Mouse (Mus musculus): ENCODE data around the gene Hinfp.
A peak's percentile ranks its signal among the peaks of the same experiment; 100 is the strongest.
"Not testable (repeated sequence)": the region's sequence is repeated elsewhere in the genome, so short reads cannot be mapped to it uniquely, and the experiment has no call there.

Hinfp gene

DNA sequence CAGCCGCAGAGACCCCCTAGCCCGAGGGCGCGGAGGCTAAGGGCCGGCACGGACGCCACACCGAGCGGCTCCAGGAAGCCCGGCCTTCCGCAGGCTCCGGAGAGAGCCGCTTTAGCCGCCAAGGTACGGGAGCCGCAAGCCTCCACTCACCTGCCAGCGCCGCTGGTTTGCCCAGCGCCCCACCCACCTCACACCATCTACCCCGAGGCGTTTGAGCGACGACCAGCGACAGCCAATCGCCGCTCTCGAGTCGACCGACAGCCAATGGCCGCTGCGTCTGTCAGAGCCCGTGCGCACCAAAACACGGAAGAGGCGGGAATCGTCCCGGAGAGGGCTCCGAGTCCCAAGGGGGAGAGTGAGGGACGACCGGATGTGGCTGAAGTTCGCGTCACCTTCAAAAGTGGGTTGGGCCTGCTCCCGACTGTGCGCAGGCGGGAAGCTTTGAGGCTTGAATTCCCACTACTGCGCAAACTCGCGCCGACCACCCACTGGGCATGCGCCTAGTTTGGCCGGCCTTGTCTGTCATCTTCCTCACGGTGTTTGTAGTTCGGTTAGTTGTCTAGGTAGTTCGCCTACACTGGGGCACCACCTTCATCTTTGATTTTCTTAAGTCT, at the start of gene Hinfp:
Gene Hinfp (minus strand): TSS at position 206 of the 614 bp plus-strand sequence.
- DNase-seq (ENCODE audit: low spot score in 2 of 2): peak; percentile 98 to 99

DNA sequence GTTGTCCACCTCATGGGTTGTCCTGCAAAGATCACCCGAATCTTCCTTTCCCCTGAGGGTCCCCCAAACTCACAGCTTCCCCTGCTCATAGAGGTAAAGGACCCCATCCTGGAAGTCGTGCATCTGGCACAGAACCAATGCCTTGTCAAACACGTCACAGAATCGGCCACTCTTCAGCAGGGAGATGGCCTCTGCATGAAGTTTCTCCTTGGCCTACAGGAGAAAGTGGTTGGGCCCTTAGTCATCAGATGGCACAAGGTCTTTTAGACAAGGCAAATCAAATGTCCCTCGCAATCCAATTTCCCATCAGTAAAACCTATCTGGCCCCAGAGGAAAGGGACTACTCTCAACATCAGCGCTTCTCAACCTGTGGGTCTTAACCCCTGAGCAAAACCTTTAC, 47.7 kb upstream of the Hinfp start:
- DNase-seq (ENCODE audit: low spot score in 2 of 2): no peak

DNA sequence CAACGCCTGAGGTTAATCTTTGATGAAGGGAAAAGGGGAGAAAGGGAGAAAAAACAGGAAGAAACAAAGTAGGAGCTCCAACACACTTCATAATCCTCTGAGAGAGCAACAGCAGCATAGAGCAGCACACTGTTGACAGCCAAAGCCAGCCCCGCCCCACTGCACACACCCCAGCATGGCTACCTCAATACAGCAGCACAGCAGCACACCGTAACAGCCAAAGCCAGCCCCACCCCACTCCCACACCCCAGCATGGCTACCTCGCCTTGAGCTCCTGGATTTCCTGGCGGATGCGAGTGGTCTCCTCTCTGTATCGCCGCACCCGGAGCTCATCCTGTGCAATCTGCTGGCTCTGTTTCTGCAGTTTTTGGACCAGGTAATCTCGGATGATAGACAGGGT, 46.9 kb upstream of the Hinfp start:
- no peak for DNase-seq (ENCODE audit: low spot score in 2 of 2)

DNA sequence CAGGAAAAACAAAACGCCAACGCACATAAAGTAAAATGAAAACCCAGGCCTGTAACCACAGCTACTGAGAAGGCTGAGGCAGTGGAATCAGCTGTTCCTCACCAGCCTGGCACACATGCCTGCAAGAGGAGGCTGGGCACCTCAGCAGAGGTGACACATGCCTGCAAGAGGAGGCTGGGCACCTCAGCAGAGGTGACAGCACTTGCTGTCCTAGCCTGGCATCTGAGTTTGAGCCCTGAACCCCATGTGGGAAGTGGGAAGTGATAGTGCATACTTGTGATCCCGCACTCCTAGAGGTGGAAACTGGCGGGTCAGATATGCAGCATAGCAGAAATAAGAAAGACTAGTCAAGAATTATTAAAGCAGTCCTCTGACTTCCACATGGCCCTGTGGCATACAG, 45.9 kb upstream of the Hinfp start:
- no peak for DNase-seq (ENCODE audit: low spot score in 2 of 2)

DNA sequence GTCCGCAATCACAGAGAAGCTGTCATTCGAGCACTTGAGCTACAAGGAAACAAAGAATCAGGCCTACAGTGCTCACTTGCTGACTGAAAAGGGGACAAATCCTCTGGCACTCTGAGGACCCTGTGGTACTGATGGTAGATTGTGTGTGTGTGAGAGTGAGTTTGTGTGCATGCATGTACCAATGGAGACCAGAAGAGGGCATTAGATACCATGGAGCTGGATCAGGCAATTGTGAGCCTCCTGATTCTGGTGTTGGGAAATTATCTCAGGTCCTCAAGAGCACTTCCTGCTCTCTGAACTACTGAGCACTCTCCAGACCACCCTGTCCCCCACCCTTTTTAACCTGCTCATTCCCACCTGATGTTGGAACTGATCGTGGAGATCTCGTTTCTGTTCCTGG, 43.1 kb upstream of the Hinfp start:
- no peak for DNase-seq (ENCODE audit: low spot score in 2 of 2)

DNA sequence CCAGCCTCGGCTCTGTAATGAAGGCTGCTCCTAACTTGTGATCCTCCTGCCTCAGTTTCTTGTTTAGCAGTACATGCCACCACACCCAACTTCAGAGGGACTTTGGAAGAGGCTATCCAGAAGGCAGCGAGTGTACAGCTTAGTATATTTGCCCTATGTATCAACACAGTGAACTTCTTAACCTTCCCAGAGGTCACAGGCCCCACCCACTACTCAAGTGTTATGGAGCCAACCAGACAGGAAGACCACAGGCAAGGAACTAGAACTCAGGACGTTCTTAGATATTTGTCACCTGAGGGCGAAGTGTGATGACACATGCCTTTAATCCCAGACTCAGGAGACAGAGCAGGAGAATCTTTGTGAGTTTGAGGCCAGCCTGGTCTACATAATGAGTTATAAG, 42.1 kb upstream of the Hinfp start:
- DNase-seq (ENCODE audit: low spot score in 2 of 2): no peak

DNA sequence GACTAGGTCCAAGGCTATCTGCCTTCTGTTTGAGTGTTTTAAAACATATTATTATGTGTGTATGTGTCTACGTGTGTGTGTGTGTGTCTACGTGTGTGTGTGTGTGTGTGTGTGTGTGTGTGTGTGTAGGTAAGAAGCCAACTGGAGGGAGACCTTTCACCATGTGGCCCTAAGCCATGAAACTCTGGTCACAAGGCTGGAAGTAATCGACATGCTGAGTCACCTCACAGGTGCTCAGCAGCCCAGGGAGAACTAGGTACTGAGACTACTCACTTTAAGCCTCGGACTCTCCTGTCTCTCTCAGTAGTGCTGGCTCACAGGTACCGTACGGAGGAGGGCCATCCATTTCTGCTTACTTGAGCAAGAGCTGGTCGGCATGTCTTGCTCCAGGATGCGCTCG, 41.7 kb upstream of the Hinfp start:
- no peak for DNase-seq (ENCODE audit: low spot score in 2 of 2)

DNA sequence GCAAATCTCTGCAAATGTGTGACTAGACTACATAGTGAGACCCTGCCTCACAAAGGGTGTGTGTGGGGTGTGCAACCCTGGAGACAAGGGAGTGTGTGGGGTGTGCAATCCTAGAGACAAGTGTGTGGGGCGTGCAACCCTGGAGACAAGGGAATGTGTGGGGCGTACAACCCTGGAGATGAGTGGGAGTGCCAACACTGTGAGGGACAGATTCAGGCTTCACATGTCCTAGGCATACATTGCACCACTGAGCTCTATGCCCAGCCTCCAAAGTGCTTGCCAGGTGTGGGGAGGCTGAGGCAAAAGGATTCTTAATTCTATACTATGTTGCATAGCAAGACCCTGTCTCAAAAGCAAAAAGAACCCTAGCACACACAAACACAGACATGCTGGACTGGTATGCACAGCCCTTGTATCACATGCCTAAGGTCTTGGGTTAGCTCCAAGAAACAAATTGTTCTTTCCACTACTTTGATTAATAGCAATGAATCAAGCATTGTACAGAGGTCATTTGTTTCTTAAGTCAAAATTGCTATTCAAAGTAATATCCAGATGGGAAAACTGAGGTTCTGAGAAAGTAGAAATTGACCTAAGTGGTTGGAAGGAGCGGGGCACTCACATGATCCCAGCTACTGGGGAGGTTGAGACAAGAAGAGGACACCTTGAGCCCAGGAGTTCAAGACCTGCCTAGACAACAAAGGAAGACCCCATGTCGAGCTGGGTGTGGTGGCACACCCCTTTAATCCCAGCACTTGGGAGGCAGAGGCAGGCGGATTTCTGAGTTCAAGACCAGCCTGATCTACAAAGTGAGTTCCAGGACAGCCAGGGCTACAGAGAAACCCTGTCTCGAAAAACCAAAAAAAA, 40.3 kb upstream of the Hinfp start:
- DNase-seq (ENCODE audit: low spot score in 2 of 2): no peak

DNA sequence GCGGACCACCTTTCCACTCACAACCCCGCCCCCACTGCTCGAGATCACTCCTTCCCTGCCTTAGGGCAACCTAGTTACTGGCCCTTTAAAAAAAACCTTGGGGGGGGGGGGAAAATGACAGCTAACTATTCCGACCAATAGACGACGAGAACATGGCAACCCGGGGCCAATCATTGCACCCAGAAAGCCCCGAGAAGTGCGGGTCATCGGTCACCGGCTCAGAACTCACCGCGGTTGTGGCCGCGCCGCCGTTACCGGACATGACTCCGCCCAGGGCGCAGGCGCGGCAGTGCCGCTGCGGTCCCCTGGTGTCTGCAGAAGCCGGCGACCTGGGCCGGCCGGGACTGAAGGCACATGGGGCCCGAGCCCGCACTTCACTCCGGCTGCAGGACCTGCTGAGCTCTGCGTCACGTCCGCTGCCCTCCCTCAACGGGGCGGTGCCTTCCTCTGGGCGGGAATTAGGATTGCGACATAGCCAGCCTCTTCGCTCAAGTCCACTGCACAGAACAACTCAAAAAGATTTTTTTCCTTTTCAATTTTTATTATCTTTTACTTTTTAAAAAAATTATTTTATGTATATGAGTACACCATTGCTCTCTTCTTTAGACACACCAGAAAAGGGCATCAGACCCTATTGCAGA, 38.4 kb upstream of the Hinfp start, which contains the start of gene Hmbs:
Gene Hmbs (minus strand): TSS at position 448 of the 641 bp plus-strand sequence.
- DNase-seq (ENCODE audit: low spot score in 2 of 2): peak; percentile 83 to 85

DNA sequence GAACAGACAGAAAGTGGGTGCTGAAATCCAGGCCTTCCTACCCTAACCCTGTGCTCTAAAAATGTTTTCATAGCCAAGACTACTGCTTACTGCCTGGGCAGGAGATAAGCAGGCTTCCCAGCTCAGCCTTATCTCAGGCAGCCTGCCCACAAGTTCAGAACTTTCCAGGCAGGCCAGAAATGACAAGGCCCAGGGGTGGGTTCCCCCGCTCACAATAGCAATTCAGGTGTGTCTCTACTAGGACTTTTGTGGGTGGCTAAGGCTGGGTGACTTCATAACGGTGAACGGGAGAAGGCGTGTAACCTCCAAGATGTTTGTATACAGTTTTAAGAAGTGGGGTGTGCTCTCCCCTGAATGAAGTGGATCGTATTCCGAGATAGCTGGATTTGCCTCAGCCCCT, 37.8 kb upstream of the Hinfp start:
- DNase-seq (ENCODE audit: low spot score in 2 of 2): no peak

DNA sequence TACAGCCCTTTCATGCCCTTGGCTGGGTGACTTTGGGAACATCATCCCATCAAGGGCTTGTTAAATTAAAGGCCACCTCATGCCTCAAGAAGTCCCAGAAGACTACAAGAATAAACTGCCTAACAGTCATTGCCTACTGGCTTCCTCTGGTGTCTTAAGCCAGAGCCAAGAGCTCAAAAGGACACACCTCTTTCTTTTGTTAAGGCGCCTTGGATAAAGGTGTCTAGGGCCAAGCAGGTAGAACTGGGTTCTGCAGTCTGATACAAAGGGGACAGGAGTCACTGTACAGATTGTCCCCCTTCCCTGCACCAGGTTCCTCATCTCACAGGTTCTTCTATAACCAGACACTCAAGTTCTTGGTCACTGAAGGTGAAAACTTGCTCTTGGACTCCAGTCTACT, 37.1 kb upstream of the Hinfp start:
- no peak for DNase-seq (ENCODE audit: low spot score in 2 of 2)

DNA sequence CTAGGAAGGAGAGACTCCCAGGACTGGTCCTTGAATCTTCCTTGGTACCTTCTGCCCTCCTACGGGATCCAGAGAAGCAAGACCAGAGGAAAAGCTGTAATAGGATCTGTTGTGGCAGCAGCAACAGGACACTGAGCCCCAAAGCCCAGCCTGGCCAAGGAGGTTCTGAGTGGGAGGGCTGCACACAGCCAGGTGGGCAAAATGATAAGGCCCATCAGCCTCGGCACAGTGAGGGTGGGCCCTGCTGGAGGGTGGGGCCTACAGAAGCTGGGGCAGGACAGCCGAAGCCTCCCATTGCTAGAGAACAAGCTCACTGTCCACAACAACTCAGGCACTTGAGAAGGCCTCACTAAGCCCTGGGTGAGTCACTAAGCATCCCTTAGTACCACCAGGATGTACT, 36.7 kb upstream of the Hinfp start:
- DNase-seq (ENCODE audit: low spot score in 2 of 2): no peak

DNA sequence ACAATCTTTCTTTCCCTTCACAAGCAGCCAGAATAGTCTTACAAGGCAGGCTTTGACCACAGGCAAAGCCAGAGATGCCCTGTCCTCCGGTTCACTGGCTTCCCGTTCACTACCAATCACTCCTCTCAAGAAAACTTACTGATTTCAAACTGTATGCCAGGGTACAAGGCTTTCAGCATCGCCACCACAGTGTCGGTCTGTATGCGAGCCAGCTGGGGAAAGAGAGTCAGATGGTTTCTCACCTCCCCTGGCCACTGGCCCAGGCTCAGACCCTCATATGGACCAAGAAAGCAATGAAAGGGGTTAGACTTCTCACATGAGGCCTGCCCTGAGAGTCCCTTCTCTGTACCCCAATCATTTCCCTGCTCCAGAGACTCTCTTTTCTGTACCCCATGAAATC, 36.0 kb upstream of the Hinfp start:
- no peak for DNase-seq (ENCODE audit: low spot score in 2 of 2)

DNA sequence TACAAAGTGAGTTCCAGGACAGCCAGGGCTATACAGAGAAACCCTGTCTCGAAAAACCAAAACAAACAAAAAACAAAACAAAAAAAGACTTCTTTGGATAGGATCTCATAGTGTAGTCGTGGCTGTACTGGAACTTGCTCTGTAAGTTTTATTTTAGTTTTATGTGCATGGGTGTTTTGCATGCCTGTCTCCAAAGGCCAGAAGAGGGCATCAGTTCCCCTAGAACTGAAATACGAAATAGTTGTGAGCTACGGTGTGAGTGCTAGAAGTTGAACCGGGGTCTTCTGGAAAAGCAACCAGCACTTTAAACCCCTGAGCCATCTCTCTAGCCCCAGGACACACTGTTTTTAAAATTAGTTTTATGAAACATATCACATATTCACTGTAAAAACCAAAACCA, 33.1 kb upstream of the Hinfp start:
- no peak for DNase-seq (ENCODE audit: low spot score in 2 of 2)

DNA sequence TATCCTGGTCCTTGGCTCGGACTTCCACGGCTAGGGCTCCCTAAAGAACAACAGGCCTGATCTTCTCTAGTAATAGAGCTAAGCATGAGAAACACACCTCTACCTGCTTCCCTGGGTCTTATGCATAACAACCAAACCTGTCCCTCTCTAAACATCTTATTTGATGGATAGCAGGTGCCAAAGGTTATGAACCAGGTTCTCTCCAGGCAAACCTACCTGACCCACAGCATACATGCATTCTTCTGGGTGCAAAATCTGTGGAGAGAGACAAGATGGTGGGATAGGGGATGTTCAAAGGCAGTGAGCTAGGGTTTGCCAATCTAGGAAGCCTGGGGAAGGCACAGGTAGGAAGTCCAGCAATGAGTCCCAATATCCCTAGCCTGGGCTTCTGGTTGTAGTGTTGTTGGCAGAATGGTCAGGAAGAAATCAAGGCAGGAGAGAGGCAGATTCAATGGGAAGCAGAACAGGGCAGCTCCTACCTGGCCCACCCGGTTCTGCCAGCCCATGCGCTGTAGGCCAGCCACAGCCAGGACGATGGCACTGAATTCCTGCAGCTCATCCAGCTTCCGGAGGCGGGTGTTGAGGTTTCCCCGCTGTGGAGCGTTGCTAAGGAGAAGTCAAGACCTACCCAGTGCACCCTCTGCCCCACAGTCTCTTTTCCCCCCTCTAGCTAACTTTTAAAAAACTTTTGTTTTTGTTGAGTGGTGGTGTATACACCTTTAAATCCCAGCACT, 32.1 kb upstream of the Hinfp start:
- no peak for DNase-seq (ENCODE audit: low spot score in 2 of 2)

DNA sequence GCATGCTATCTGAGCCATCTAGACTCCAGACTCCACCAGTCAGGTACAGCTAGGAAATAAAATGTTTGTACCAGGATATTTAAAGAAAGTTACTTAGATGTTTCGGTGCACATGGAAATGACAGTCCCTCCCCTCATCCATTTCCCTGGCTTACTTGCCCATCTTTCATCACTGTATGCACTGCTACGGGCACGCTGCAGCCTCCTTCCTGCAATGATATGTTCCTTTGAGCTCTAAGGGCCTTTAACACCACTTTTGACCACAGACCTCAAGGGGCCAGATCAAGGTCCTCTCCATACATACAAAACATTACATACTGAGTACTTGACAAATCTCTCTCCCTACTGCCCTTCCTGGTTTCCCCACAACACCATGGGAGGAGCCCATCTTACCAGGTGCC, 31.5 kb upstream of the Hinfp start:
- DNase-seq (ENCODE audit: low spot score in 2 of 2): no peak

DNA sequence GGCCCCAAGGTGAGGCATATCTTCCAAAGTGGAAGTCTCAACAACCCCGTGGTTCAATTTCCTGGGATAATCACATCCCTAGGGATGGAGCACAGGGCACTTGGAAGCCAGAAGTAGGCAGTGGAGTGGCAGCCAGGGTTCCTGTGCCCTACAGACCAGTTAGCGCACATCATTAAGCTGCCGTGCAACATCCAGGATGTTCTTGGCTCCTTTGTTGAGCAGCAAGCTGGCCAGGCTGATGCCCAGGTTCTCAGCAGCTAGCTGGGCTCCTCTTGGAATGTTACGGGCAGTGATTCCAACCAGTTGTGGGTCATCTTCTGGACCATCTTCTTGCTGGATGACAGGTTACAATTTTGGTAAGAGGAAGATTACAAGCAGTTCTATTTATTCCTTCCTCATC, 31.0 kb upstream of the Hinfp start:
- not testable (repeated sequence) for DNase-seq (ENCODE audit: low spot score in 2 of 2)

DNA sequence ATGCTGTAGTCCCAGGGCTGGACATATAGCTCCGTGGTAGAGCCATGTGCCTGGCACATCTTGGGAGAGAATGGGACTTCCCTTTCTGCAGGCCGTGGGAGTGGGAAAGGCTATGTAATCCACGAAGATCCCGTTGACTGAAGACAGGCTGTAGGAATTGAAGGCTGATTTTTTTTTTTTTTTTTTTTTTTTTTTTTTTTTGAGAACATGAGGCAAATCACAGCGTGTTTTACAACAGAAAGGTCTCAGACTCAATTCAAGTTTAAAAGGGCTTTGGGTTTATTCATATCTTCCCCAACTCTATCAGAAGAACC, 30.6 kb upstream of the Hinfp start:
- no peak for DNase-seq (ENCODE audit: low spot score in 2 of 2)

DNA sequence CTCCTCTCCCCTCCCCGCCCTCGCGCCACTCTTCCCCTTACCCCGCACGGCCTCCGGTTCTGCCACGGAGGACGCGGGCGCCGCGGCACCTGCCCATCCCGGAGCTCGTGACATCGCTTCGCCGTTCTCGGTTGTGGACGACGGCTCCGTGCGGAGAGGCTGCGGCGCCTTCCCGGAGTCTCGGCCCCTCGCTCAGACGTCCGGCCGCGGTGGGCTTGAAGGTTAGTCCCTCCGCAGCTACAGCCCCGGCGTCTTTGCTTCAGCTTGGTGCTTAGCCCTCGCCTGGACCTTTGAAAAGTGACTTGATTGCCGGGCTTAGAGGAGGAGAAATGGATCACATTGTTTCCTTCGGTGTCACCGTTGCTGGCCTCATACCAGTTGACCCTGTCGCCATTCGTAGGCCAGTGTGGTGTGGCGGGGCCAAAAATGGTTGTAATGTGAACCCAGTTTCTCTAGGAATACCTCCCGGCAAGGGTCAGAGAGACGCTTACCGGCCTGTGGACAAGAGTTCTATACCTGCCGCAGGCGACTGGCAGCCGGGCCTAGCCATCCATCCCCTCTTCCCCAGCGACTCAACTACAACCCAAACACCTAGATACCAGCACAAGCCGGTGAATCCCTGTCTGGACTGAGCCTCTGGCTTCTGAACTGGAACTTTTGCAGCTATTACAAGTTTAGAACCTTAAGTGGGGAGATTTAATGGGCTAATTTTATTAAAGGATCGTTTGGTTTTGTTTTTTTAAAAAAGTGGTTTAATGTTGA, 30.0 kb upstream of the Hinfp start:
- DNase-seq (ENCODE audit: low spot score in 2 of 2): peak in 1 of 2 experiments; percentile 11

DNA sequence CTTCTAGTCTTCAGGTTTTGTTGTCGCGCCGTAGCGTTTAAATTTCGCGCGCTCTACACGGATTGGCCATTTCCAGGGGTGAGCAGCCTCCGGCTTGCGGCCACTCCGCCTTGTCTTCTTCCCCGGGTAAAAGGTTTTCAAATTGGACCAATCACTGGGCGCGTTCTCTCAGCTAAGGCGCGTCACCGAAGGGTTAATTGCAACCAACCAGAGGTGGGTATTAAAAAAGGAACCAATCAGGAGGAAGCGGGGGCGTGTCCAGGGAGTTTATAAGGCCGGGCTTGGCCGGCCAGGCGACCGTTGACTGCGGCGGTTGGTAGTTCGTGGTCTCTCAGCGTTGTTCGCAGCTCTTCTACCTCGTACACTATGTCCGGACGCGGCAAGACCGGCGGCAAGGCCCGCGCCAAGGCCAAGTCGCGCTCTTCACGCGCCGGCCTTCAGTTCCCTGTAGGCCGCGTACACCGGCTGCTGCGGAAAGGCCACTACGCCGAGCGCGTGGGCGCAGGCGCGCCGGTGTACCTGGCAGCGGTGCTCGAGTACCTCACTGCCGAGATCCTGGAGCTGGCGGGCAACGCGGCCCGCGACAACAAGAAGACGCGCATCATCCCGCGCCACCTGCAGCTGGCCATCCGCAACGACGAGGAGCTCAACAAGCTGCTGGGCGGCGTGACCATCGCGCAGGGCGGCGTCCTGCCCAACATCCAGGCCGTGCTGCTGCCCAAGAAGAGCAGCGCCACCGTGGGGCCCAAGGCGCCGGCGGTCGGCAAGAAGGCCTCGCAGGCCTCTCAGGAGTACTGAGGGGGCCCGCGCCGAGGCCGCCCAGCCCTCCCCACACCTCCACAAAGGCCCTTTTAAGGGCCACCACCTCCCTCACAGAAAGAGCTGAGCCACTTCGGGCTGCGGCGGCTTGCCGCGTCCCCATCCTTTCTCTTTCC, 29.2 kb upstream of the Hinfp start, which contains the start of gene H2afx:
Gene H2afx (plus strand): TSS at position 299 of the 935 bp plus-strand sequence.
- peak; percentile 98 to 99 for DNase-seq (ENCODE audit: low spot score in 2 of 2)
